Mouse (Mus musculus) intestine, embryonic 14.5 days (tissue): Measurements from ENCODE around the gene Rph3al. TPM values are rescaled to one million over a fixed set of nuclear protein-coding genes. Genes with fewer than 3 reads are reported as not detected.

ENCODE experiments used
- ATAC-seq: fragments of 200-750 bp; cut with Nextera tagmentation; replicated peaks from 2 replicates; pipeline ENCODE4 v1.8.0; 2017; ENCODE audit warnings: low read depth, moderate number of reproducible peaks, moderate TSS enrichment, moderate library complexity; ENCODE audit not compliant: low FRiP score, low TSS enrichment
- DNase-seq: peaks from one replicate; pipeline ENCODE4 v3.0.0-alpha.2; 2018; ENCODE audit warnings: low spot score
- H3K27ac ChIP-seq: fragments of 300-500 bp; sonication (generic); 2 replicates; pipeline ENCODE4 v1.5.1; 2014; ENCODE audit warnings: low read depth, mild to moderate bottlenecking, control low read depth
- H3K27me3 ChIP-seq: fragments of 300-500 bp; sonication (generic); replicated peaks from 2 replicates; pipeline ENCODE4 v1.6.1; 2014; ENCODE audit warnings: low read length, control low read depth; ENCODE audit not compliant: control insufficient read depth, insufficient read depth
- H3K36me3 ChIP-seq: fragments of 300-500 bp; sonication (generic); 2 replicates; pipeline ENCODE4 v1.6.1; 2014; ENCODE audit warnings: low read length, control low read depth; ENCODE audit not compliant: control insufficient read depth, insufficient read depth
- H3K4me1 ChIP-seq: fragments of 300-500 bp; sonication (generic); replicated peaks from 2 replicates; pipeline ENCODE4 v1.6.1; 2014; ENCODE audit warnings: low read length, control low read depth, mixed read lengths; ENCODE audit not compliant: control insufficient read depth, insufficient read depth
- H3K4me2 ChIP-seq: fragments of 300-500 bp; sonication (generic); 2 replicates; pipeline ENCODE4 v1.6.1; 2014; ENCODE audit warnings: low read length
- H3K4me3 ChIP-seq: fragments of 300-500 bp; sonication (generic); 2 replicates; pipeline ENCODE4 v1.5.1; 2014; ENCODE audit warnings: low read depth, low read length, control low read depth, mixed read lengths
- H3K9ac ChIP-seq: fragments of 300-500 bp; sonication (generic); 2 replicates; pipeline ENCODE4 v1.6.1; 2014; ENCODE audit warnings: mild to moderate bottlenecking, low read length
- H3K9me3 ChIP-seq: fragments of 300-500 bp; sonication (generic); 2 replicates; pipeline ENCODE4 v1.6.1; 2016; ENCODE audit warnings: low read length, control low read depth; ENCODE audit not compliant: control insufficient read depth
- WGBS: fragments of 180-500 bp; shearing (Covaris S2); extraction: QIAGEN DNeasy Blood & Tissue Kit; methylation state at CpG from one replicate; pipeline ENCODE4 v1.1.7; 2014; 5-methylcytosine and 5-hydroxymethylcytosine counted together
- polyA plus RNA-seq: library from polyadenylated mRNA; unstranded; fragments of >200 nt; fragmentation: Nextera tagmentation; extraction: Ambion mirVana; gene quantifications from 2 replicates; pipeline ENCODE4 v1.2.1, GENCODE M21; 2014

Gene Rph3al
- polyA plus RNA-seq, 1 experiment from 2014 or later, result 21.7 TPM

GRCm38 (mm10) chr11:75957124-75957832 is 19.0 kb upstream of the Rph3al start:
- DNase-seq (no peak), ATAC-seq (peak; percentile 75)
- no peaks in the 10 kb centered on the region for H3K36me3 ChIP-seq
- 72% methylated on average over 17 of the region's 17 CpGs for WGBS
- no peak overlapping the region for H3K9ac ChIP-seq
- H3K4me2 ChIP-seq, result peak overlapping the region; percentile 35
- H3K9me3 ChIP-seq, result no peaks in the 10 kb centered on the region
- H3K4me3 ChIP-seq, result no peak overlapping the region
- H3K4me1 ChIP-seq, result no peaks in the 10 kb centered on the region
- H3K27me3 ChIP-seq, result no peaks in the 10 kb centered on the region
- peak overlapping the region; percentile 60; the same call in 1 of the 2 replicates for H3K27ac ChIP-seq

GRCm38 (mm10) chr11:75956651-75957050 is 18.4 kb upstream of the Rph3al start:
- peak overlapping the region; percentile 60; the same call in 1 of the 2 replicates for H3K27ac ChIP-seq
- DNase-seq, result no peak

GRCm38 (mm10) chr11:75954896-75955295 is 16.7 kb upstream of the Rph3al start:
- H3K27ac ChIP-seq, result no peak overlapping the region
- H3K9me3 ChIP-seq, result no peaks in the 10 kb centered on the region
- ATAC-seq, result no peak
- no peaks in the 10 kb centered on the region for H3K4me1 ChIP-seq
- H3K4me3 ChIP-seq, result no peak overlapping the region
- H3K4me2 ChIP-seq, result no peak overlapping the region
- H3K27me3 ChIP-seq, result no peaks in the 10 kb centered on the region
- no peaks in the 10 kb centered on the region for H3K36me3 ChIP-seq
- WGBS, result 85% methylated on average over 9 of the region's 9 CpGs
- no peak for DNase-seq
- H3K9ac ChIP-seq, result no peak overlapping the region

More at GRCm38 (mm10) chr11:75956651-75957050, 18.4 kb upstream of the Rph3al start:
- no peak overlapping the region for H3K9ac ChIP-seq
- peak overlapping the region; percentile 35 for H3K4me2 ChIP-seq
- no peaks in the 10 kb centered on the region for H3K27me3 ChIP-seq
- WGBS, result 49% methylated on average over 8 of the region's 8 CpGs
- H3K36me3 ChIP-seq, result no peaks in the 10 kb centered on the region
- H3K4me3 ChIP-seq, result no peak overlapping the region
- no peaks in the 10 kb centered on the region for H3K4me1 ChIP-seq
- no peak for ATAC-seq
- no peaks in the 10 kb centered on the region for H3K9me3 ChIP-seq

- no peak for DNase-seq
- H3K9me3 ChIP-seq, result no peaks in the 10 kb centered on the region
- ATAC-seq, result no peak
Measured at GRCm38 (mm10) chr11:75951895-75952294, 13.7 kb upstream of the Rph3al start.

GRCm38 (mm10) chr11:75950459-75950858 is 12.2 kb upstream of the Rph3al start:
- H3K4me1 ChIP-seq, result peaks cover 9% of the 10 kb centered on the region; the same call in 1 of the 2 replicates
- H3K9me3 ChIP-seq, result no peaks in the 10 kb centered on the region
- no peaks in the 10 kb centered on the region for H3K36me3 ChIP-seq
- ATAC-seq (no peak), DNase-seq (no peak)
- no peak overlapping the region for H3K4me2 ChIP-seq
- no peak overlapping the region for H3K27ac ChIP-seq
- no peak overlapping the region for H3K9ac ChIP-seq
- 66% methylated on average over 3 of the region's 3 CpGs for WGBS
- H3K4me3 ChIP-seq, result no peak overlapping the region
- H3K27me3 ChIP-seq, result no peaks in the 10 kb centered on the region

More at GRCm38 (mm10) chr11:75951895-75952294, 13.7 kb upstream of the Rph3al start:
- no peaks in the 10 kb centered on the region for H3K36me3 ChIP-seq
- no peak overlapping the region for H3K9ac ChIP-seq
- WGBS, result 68% methylated on average over 5 of the region's 5 CpGs
- H3K27me3 ChIP-seq, result no peaks in the 10 kb centered on the region
- H3K4me2 ChIP-seq, result no peak overlapping the region
- H3K4me1 ChIP-seq, result peaks cover 6% of the 10 kb centered on the region; the same call in 1 of the 2 replicates
- H3K4me3 ChIP-seq, result no peak overlapping the region
- H3K27ac ChIP-seq, result no peak overlapping the region

- Histone ChIP-seq H3K27me3 (no peaks in the 10 kb centered on the region), H3K4me3 (no peak overlapping the region), H3K36me3 (no peaks in the 10 kb centered on the region), H3K9me3 (no peaks in the 10 kb centered on the region), H3K4me2 (no peak overlapping the region), H3K9ac (no peak overlapping the region), H3K27ac (peak overlapping the region; percentile 77), H3K4me1 (peaks cover 9% of the 10 kb centered on the region; the same call in 1 of the 2 replicates)
- peak; percentile 64 for ATAC-seq
- WGBS, result 42% methylated on average over 3 of the region's 3 CpGs
- no peak for DNase-seq
Measured at GRCm38 (mm10) chr11:75948789-75949188, 10.6 kb upstream of the Rph3al start.

- ATAC-seq, result no peak
- no peak for DNase-seq
- peak overlapping the region; percentile 77 for H3K27ac ChIP-seq
- no peaks in the 10 kb centered on the region for H3K36me3 ChIP-seq
- no peaks in the 10 kb centered on the region for H3K9me3 ChIP-seq
- H3K4me1 ChIP-seq, result peaks cover 9% of the 10 kb centered on the region; the same call in 1 of the 2 replicates
- no peak overlapping the region; the same call in 1 of the 2 replicates for H3K9ac ChIP-seq
- H3K4me2 ChIP-seq, result no peak overlapping the region
- WGBS, result 34% methylated on average over 5 of the region's 5 CpGs
- no peak overlapping the region for H3K4me3 ChIP-seq
- no peaks in the 10 kb centered on the region for H3K27me3 ChIP-seq
Measured at GRCm38 (mm10) chr11:75947223-75947622, 9.0 kb upstream of the Rph3al start.

- Histone ChIP-seq H3K36me3 (no peaks in the 10 kb centered on the region), H3K27me3 (no peaks in the 10 kb centered on the region), H3K4me1 (peaks cover 9% of the 10 kb centered on the region; the same call in 1 of the 2 replicates), H3K9ac (no peak overlapping the region), H3K4me3 (no peak overlapping the region), H3K27ac (no peak overlapping the region), H3K4me2 (no peak overlapping the region), H3K9me3 (no peaks in the 10 kb centered on the region)
- WGBS, result 27% methylated on average over 9 of the region's 9 CpGs
- ATAC-seq (no peak), DNase-seq (no peak)
Measured at GRCm38 (mm10) chr11:75945805-75946450, 7.7 kb upstream of the Rph3al start.
